Mouse (Mus musculus) embryo, embryonic 11.5 days (tissue): Measurements from ENCODE around the gene Dusp5.
"Not testable (repeated sequence)": the region's sequence is repeated elsewhere in the genome, so short reads cannot be mapped to it uniquely, and the experiment has no call there.

ENCODE experiments used
- DNase-seq: peaks from one replicate; pipeline ENCODE4 v3.0.0-alpha.2; 2012; ENCODE audit warnings: low read depth, low spot score

The Dusp5 gene

DNA sequence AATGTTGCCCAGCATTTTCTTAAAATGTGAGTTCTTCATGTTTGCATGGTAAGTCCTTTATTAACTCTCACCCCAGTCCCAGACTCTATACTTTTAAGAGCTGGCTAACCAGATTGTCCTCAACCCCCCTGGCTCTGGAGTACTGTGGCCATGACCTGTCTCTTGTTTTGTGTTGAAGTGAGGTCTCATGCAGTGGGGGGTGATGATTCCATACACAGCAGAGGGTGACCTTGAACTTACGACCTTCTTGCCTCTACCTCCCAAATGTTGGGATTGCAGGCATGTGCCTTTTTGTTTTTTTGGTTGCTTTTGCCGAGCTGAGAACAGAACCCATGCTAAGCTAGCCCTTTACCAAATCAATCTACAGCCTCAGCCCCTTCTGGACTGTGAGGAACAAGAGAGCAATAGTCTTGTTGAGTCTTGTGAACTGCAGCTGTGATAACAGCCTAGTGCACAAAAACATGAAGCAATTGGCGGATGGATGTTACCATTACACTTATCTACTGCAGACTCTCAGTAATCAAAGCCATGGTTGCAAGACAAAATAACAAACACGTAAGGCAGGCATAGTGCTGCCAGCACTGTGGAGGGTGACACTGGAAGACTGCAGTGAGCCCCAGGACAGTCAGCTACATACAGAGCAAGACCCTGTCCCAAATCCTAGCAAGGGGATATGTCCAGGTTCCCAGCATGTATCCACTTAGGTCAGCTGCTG lies 46.5 kb downstream of the Dusp5 start:
- no peak for DNase-seq

- no peak for DNase-seq
Observed at GRCm38 (mm10) chr19:53576061-53576460, 47.2 kb downstream of the Dusp5 start.

- no peak for DNase-seq
Observed at GRCm38 (mm10) chr19:53577025-53577800, 48.3 kb downstream of the Dusp5 start.

- DNase-seq: peak; percentile 56
Observed at GRCm38 (mm10) chr19:53578597-53579252, 49.8 kb downstream of the Dusp5 start.

DNA sequence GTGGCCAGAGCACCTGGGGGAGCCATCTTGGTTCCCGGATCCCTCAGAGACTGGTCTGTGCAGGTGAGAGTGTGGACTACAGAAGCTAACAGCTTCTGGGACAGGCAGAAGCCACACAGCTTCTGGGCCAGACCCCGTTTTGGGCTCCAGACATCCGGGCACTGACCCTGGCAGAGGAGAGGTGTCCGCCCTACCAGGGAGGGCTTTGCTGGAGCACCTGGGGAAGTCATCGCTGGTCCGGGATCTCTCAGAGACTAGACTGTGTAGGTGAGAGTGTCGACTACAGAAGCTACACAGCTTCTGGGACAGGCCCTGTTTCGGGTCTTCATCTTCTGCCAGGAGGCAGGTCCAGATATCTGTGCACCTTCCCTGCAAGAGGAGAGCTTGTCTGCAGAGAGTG lies 51.4 kb downstream of the Dusp5 start:
- DNase-seq: not testable (repeated sequence)

GRCm38 (mm10) chr19:53587686-53588085 lies 58.8 kb downstream of the Dusp5 start:
- DNase-seq: not testable (repeated sequence)

GRCm38 (mm10) chr19:53588968-53589367 lies 60.1 kb downstream of the Dusp5 start, which contains the start of gene Nutf2-ps1:
Gene Nutf2-ps1 (minus strand): TSS chr19:53589068.
- DNase-seq: not testable (repeated sequence)
